Mouse (Mus musculus) forebrain, embryonic 15.5 days (tissue): ENCODE measurements at regions not wholly inside any gene's neighbourhood (a gene's known extent, or its start where the extent isn't known, plus 50 kb on each side); places are given as distances from the start of the nearest gene placed in this dataset.

Source experiments
- ATAC-seq: fragments of 200-750 bp; cut with Nextera tagmentation; replicated peaks from 2 replicates; pipeline ENCODE4 v1.8.0; 2017; ENCODE audit warnings: mild to moderate bottlenecking, moderate TSS enrichment, moderate library complexity
- H3K27ac ChIP-seq: fragments of 300-500 bp; sonication (generic); replicated peaks from 2 replicates; pipeline ENCODE4 v1.5.1; 2015; ENCODE audit warnings: mild to moderate bottlenecking, inconsistent platforms
- H3K27me3 ChIP-seq: fragments of 300-500 bp; sonication (generic); 2 replicates; pipeline ENCODE4 v1.6.1; 2015; ENCODE audit warnings: inconsistent platforms
- H3K36me3 ChIP-seq: fragments of 300-500 bp; sonication (generic); 2 replicates; pipeline ENCODE4 v1.6.1; 2015; ENCODE audit warnings: mild to moderate bottlenecking, inconsistent platforms
- H3K4me1 ChIP-seq: fragments of 300-500 bp; sonication (generic); 2 replicates; pipeline ENCODE4 v1.6.1; 2015; ENCODE audit warnings: inconsistent platforms
- H3K4me2 ChIP-seq: fragments of 300-500 bp; sonication (generic); replicated peaks from 2 replicates; pipeline ENCODE4 v1.6.1; 2015; ENCODE audit warnings: mild to moderate bottlenecking, inconsistent platforms
- H3K4me3 ChIP-seq: fragments of 300-500 bp; sonication (generic); 2 replicates; pipeline ENCODE4 v1.5.1; 2015; ENCODE audit warnings: mild to moderate bottlenecking, inconsistent platforms
- H3K9ac ChIP-seq: fragments of 300-500 bp; sonication (generic); replicated peaks from 2 replicates; pipeline ENCODE4 v1.6.1; 2015; ENCODE audit warnings: mild to moderate bottlenecking, inconsistent platforms
- H3K9me3 ChIP-seq: fragments of 300-500 bp; sonication (generic); 2 replicates; pipeline ENCODE4 v1.6.1; 2016; ENCODE audit warnings: inconsistent platforms
- WGBS: fragments of 180-500 bp; shearing (Covaris S2); methylation state at CpG from one replicate; pipeline ENCODE4 v1.1.7; 2015; ENCODE audit warnings: mixed read lengths; 5-methylcytosine and 5-hydroxymethylcytosine counted together

DNA sequence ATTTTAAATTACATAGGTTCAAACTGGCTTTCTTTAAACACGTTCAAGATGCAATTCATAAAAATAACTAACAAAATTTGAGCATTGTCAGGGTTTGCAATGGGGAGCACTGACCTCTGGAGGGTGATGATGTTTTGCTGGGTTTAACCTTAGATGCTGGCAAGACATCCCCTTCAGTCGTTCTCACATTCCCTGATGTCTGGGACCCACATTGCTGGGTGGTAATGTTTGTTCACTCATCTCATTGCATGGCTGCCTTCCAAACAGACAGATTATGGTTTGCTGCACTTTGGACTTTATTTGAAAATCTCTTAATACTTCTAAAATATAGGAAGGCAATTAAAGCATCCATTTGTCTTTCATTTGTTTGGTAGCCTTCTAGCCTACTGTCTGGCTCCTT lies 206.9 kb downstream of the Tle4 start:
- H3K4me1 ChIP-seq = peaks cover 6% of the 10 kb centered on the region; the same call in 1 of the 2 replicates
- WGBS = 66% methylated on average over 2 of the region's 2 CpGs

More for the DNA sequence above, 206.9 kb downstream of the Tle4 start:
- Histone ChIP-seq H3K9me3 (no peaks in the 10 kb centered on the region), H3K4me2 (no peak overlapping the region), H3K4me3 (no peak overlapping the region), H3K27ac (no peak overlapping the region), H3K36me3 (no peaks in the 10 kb centered on the region), H3K9ac (no peak overlapping the region), H3K27me3 (no peaks in the 10 kb centered on the region)
- ATAC-seq = no peak
